Mouse (Mus musculus) layer of hippocampus, adult 9-11 months (tissue): ENCODE data around the gene Lpcat1.

Source experiments
- DNase-seq: peaks from one replicate; pipeline ENCODE4 v3.0.0; 2022

Lpcat1 gene

DNA sequence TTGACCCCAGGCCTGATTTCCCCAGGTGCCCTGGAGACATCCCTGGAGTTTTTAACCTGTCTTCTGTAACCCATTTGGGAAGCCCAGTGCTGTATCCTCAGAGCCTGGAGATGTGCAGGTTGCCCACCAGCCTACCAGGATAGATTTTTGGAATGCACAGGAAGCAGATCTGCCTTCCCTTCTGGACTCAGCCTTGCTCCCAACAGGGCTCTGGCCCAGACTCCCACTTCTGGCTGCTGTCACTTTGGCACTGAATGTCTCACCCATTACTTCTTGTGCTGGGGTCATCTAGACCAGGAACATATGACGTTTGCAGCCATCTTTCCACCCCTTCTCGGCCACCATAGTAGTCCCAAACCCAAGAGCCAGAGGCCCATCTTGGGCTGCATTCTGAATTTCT, 10.8 kb downstream of the Lpcat1 start:
- DNase-seq, result no peak

DNA sequence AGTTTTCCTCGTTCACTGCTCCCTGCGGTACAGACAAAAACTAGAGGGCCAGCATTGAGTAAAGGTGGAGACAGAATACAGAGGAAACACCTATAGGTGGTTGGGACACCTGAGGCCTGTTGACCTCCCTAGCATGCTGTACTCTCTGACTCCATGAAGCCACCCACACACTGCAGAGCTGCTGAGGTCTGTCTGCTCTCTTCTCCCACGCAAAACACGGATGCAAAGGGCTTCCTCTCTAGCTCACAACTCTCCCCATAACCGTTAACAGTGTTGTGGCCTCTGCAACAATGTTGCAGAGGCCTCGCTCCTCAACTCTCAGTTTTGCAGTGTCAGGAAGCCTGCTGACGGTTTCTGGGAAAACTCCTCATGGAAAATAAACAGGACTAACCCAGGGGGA, 15.5 kb downstream of the Lpcat1 start:
- no peak for DNase-seq

DNA sequence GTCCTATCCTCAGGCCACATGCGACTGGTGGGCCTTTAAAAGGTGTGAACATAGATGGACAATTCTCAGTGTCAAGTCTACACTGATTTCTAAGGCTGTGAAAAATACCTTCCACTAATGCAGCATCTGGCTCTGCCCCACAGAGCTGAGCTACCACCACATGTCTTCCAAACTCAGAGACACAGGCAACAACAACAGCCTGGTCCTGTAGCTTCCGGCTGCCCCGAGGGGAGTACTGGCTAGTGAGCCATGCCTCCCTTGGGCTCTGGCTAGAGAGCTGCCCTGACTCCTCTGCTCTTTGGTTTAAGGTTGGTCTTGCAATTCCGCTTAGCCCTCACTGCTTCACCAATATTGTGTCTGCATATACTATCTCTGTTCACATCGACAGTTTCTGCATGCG, 16.3 kb downstream of the Lpcat1 start:
- DNase-seq, result no peak

DNA sequence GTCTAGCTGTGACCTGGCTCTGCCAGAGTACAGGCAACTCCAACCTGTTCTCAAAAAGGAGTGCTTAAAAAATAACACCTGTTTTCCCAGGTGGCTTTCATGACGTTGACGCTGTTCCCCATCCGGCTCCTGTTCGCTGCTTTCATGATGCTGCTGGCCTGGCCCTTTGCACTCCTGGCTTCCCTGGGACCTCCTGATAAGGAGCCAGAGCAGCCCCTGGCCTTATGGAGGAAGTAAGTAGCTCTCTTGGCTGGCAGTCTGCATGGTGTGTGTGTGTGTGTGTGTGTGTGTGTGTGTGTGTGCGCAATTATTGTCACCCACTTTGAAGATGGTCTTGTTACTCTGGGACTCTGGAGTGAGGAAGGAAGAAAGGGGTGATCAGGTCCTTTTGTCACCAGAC, 17.2 kb downstream of the Lpcat1 start:
- no peak for DNase-seq

DNA sequence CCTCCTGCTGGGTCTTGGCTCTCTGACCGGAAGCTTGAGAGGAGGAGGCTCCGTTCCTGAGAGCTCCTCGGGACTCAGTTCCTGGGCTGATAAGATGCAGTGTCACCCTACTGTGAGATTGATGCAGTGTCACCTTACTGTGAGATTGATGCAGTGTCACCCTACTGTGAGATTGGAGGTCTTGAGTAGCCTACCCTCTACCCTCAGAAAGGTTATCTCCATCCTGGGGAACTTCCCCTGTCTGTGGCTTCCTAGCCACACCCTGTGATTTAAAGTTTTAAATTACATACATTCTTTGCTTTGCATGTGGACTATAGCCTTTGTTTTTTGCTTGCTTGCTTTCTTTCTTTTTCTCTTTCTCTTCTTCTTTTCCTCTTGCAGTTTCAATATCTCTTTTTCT, 21.1 kb downstream of the Lpcat1 start:
- no peak for DNase-seq

DNA sequence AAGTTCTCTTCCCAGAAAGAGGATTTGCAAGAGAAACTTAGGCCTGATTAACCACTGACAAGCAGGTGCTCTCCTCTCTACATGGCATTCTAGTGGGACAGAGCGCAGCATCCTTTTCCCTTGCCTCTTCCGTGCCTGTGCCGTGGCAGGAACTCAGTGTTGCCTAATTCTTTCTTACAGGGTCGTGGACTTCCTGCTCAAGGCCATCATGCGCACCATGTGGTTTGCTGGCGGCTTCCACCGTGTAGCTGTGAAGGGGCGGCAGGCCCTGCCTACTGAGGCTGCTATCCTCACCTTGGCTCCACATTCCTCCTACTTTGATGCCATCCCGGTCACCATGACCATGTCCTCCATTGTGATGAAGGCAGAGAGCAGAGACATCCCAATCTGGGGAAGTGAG, 21.7 kb downstream of the Lpcat1 start:
- DNase-seq, result peak; percentile 54

DNA sequence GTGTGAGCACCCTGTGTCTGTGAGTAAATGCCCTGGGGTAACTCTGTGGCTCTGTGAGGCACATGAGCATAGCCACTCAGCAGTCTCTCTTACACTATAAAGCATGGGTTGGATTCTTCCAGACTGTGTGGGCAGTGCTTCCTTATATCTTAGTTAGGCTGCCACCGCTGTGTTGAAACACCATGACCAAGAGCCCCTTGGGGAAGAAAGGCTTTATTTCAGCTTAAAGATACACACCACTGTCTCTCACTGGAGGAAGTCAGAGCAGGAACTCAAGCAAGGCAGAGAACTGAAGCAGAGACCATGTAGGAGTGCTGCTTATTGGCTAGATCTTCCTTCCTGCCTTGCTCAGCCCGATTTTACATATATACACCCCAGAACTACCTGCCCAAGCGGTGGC, 23.0 kb downstream of the Lpcat1 start:
- DNase-seq, result peak; percentile 85

DNA sequence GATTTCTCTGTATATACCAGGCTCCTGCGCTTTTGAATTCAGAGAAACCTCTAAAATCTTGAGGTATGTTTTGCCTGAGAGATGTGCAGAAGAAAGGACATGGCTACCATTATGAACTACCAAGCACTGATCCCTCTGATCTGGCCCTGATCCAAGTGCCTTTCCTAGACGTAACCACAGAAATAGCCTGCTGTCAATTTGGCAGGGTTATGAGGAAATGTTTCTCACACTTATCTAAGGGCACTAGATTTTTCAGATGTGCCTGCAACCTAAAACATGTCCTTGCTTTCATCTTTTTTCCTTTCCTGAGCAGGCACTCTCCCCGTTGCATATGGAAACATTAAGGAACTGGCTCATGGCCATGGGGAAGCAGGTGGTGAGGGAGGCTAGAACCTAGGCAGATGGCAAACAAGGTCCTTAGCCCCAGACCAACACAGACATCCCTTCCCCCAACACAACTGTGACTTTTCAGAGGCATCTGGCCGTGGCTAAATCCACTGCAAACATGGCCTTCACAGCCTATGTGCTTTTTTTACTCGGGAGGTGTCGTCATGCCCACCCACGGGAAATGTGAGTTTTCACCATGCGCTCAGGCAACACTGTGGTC, 23.7 kb downstream of the Lpcat1 start:
- DNase-seq, result no peak

DNA sequence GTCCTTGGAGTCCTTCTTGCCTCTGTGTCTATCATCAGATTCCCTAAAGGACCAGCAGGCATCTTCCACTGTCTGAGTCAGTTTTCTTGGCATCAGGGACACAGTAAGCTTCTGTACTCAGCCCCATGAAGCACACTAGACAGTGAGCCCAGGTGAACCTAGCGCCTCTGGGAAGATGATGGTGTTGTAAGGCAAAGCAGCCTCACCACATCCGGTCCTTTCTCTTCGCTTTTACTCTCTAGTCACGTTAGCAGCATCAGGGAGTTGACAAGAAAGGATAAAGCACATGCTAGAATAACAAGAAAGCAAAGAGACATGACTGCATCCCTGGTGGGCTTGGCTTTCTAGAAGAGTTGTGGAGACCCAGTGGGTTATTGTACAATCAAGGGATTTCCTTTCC, 26.2 kb downstream of the Lpcat1 start:
- DNase-seq, result no peak

DNA sequence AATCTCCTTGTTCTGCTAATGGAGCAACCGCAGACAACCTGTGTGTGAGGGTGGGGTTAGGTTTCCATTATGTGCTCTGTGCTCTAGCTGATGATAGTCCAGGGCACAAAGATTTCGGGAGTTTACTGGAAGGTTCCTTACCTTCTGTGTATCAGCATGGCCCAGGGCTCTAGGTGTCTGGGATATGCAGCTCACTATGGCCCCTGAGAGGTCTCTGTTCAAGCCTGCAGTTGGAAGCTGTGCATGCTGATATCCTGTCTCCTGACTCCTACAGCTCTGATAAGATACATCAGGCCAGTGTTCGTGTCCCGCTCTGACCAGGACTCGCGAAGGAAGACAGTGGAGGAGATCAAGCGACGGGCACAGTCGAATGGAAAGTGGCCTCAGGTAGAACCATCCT, 27.5 kb downstream of the Lpcat1 start:
- DNase-seq, result no peak

DNA sequence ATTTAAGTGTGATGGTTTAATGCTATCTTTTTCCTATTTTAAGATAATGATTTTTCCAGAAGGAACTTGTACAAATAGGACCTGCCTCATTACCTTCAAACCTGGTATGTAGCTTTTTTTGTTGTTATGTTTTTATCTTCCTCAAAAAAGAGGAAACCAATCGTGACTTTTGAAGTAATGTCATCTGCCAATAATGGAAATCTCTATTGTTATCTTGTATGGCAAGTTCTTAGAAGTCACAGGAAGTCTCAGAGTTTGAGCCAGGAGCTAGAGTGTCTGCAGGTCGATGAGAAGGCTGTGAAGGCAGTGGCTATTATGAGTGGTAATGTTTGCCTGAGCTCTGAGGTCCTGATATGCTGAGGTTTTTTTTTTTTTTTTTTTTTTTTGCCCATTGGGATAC, 29.1 kb downstream of the Lpcat1 start:
- no peak for DNase-seq

DNA sequence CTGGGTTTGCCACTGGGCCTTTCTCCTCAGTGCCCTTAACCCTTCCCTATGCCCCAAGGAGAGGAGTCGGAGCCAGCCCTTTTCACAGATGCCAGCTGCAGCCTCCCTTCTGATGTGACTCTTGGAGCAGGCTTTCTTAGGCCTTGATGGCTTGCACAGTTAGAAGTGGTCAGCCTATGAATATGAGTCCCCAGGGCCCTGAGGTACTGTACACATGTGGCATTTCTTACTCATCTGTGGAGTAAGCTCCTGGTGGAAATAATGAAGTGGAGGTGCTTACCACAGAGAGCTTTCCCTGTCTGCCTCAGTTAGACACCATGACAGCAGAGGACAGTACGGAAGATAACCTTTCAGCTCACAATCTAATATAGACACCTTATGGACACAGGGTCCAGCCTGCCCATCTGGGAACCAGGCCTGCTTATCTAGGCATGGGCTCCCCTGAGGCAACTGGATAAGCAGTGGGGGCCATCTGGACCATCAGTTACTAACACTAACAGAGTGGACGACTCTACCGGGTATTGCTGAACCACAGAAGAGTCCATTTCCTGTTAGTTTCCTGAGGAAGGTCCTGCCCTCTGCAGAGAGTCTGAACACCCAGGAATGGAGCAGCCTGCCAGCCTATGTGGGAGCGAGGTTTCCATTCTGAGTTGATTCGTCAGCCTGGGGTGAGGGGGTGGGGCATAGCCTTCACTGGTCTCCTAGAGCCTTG, 33.1 kb downstream of the Lpcat1 start:
- no peak for DNase-seq

DNA sequence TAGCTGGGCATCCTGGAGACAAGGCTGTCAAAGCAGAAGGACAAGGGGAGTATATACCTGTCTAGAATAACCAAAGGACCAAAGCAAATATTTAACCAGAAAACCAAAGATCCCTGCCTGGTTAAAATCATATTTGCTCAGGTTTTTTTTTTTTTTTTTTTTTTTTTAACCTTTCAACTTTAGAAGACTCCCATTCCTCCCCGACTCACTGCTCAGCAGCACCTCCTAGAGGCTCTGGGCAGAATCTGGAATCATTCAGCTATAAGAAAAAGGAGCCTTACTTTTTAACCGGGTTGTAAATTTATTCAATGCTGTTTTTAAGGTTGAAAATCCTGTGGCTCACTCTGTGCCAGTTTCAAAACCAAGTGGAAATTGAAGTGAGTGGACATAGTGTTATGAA, 35.7 kb downstream of the Lpcat1 start:
- no peak for DNase-seq

DNA sequence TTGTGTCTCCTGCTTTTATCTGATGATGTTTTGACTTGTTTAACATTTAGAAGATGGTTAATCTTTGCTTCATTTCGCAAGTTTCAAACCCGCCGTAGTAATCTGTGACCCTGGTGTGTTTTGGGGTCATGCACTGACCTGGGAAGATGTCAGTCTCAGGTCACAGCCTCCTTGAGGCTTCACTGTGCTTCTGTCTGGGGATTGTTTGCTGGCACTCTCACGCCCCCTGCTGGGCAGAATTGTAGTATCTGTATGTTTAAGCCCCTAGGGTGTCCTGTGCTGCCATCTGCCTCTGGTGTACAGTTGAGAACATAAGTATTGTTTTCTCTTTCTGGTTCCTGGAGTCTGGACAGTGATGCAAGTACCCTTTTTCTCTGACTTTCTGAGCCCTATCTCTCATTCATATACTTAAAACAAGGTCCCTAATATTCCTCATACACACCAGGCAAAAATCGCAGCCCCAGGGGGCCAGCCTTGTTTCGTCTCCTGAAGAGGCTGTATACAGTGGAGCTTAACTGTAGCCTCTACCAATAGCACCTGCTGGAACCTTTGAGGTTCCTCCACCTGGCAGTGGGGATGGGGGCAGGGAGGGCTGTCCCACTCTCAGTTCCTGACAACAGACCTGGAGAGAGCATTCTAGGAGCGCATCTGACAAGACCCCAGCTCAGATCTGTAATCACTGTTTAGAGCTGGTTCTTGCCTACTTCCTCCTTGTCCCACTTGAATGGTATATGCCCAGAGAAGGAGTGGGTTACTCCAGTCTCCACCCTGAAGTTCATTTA, 38.9 kb downstream of the Lpcat1 start:
- DNase-seq, result peak; percentile 81

DNA sequence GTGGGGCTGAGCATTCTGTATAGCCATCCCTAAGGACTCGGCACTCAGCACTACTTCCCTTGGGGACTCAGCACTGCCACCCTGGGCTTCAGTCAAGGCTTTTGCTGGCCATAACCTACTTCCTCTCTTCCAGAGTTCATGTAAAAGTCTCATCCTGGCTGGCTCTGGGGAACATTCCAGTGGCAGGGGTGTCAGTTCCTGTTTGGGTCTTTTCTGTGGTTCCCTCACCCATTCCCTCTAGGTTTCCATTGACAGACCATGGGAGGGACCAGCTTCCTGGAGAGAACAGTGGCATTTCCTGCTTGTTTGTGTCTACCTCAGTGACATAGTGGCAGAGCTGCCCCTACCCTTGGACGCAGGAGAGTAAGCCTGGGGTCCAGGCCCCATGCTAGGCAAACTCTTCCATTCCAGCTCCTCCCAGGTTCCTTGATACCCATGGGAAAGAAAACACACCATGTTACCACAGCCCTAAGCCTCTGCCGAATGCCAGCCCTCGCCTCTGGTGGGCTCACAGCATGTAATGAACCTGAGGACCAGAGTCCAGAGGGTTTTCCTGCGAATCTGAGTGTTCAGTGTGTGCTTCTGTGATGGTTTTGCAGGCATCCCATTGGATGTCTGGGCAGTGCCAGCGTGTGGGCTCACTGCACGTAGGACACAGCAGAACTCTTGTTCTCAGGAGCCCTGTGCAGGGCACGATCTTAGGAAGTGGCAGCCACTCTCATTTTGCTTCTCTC, 42.0 kb downstream of the Lpcat1 start:
- DNase-seq, result no peak

DNA sequence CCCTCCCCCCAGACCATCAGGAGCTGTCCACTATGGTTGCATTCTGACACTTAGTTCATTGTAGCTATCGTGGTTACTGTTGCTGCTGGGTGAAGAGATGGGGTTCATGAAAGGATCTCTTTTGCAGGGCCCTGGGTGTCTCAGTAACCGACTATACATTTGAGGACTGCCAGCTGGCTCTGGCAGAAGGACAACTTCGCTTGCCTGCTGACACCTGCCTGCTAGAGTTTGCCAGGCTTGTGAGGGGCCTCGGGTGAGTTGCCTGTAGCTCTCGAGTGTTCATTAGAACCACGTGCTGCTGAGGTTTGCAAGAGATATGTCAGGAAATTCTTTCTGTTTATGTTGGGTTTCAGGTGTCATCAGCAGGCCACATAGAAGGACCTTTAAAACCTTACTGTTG, 42.9 kb downstream of the Lpcat1 start:
- DNase-seq, result no peak

DNA sequence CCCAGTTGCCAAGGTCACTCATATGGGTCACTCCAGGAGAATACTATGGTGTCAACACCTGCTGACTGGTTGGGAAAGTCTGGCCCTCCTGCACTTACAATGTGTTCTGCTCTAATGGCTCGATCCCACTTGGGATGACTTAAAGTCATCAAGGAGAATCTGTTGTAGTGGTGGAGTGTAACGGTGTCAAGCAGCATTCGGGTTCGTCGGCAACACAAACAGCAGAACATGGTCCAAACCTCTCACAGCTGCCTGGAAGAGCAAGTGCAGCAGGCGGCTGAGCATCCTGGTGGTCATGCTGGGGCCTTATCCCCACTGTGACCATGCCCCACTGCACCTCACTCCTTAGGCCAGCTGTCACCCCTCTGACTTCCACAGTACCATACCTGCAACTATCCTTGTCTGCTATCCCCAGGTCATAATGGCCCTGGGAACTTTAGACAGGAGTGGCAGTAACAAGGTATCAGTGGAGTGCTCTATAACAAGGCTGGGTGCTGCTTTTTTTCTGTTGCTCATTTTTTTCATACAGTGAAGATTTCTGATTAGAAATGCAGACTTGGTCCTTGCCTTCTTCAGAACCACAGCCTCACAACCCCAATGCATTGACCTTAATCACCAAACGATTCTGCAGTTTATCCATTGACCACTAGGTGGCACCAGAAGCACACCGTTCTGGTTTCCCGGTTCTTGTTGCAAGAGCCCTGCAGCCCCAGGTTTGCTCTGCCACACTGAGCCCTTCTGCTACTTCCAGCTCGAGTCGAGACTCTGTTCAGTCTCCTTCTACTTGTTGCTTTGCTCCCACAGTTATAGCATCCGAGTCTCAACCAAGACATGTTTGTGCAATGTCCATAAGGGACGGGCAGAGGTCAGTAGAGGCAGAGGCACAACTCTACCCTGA, 46.0 kb downstream of the Lpcat1 start:
- peak; percentile 53 for DNase-seq

DNA sequence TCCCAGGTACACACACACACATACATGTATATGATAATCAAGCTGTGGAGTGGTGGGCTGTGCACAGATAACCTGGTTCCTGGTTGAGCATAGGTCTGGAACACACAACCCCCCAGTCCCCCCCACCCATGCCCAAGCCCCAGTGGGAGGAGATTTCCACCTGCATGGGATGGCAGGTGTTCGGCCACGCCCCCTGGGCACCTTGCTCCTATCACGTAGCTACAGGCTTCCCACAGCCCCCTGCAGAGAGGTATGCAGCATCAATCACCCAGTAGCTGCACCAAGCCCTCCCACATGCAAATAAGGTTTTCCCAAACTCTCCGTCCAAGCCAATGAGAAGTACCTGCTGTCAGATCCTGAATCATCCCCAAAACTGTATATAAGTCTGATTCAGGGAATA, 49.9 kb downstream of the Lpcat1 start:
- no peak for DNase-seq

DNA sequence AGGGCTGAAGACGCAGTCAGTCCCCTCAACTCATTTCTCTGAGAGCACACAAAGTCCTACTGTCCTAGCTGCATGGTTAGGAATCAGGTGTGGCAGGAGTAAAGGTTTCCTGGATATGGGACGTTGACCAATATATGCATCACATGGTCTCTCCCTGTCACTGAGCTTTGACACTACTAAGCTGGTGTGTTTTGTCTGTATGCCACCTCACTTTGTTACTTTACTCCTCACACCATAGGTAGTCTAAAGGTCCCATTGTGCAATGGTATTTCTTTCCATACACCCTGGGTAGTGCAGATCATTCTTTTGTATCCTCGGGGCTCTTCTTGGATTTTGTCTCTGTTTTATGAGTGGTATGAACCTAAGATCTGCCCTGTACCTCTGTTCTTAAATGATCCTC, 66.7 kb downstream of the Lpcat1 start:
- DNase-seq, result no peak

DNA sequence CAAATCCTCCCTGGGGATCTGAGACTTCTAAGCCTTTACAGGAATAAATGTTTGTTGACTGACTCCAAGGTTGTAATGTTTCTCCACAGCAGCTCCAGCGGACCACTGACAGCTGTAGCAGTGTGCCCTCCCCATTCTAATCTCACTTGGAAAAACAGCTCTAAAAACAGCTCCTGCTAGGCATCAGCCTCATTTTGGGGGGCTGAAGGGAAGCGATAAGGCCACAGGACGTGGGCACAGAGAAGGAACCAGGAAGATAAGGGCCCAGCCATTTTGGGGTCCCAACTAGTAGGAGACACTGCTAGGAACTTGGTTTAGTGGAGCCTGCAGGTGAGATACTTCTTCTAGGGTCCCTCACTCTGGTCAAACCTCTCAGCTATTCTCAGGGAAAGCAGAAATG, 68.3 kb downstream of the Lpcat1 start:
- DNase-seq, result no peak

DNA sequence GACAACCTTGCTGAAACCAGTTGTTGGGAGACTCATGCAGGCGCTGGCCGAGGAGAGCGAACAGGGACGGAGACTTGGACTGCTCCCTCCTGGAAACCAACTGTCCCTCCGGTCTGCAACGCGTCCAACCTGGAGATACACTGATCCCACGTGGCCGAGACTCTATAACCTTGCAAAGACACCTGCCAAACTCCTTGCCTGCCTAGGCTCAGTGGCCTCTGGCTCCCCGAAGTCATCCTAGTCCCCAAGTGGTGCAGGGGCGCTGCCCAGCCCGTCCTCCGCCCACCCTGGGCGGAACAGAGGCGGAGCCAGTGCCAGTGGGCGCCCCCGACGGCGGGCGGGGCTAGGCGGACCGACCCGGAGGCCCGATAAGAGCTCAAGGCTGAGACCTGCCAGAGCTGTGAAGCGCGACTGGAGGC, 69.4 kb downstream of the Lpcat1 start, which contains the start of gene Slc6a3:
TSS of gene Slc6a3 (plus strand) at position 345 of the 419 bp plus-strand sequence.
- no peak for DNase-seq

DNA sequence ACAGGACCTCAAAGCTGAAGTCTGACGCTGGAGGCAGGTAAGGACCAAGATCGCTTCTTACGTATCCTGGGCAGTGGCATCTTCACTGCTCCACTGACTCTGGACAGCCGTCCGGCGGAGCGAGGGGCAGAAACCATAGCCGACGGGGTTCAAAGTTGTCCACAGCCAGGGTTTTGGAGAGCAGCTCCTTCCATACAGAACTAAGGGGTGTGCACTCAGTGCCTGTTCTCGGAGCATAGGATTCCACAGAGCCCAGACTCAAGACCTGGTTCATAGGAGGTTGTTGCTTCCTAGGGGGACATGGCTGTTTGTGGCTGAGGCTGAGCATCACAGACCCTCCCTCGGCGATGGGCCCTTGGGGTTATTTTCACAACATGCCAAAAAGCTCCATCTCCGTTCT, 69.8 kb downstream of the Lpcat1 start:
- no peak for DNase-seq
